Mouse (Mus musculus) midbrain, postnatal 0 days (tissue): Measurements from ENCODE around the gene Dbn1. TPM values are rescaled to one million over a fixed set of nuclear protein-coding genes. Genes with fewer than 3 reads are reported as not detected.

ENCODE experiments used
- ATAC-seq: fragments of 200-750 bp; cut with Nextera tagmentation; 2 replicates; pipeline ENCODE4 v1.8.0; 2017; ENCODE audit warnings: moderate number of reproducible peaks, mild to moderate bottlenecking, moderate TSS enrichment, moderate library complexity; ENCODE audit not compliant: low FRiP score
- DNase-seq: peaks from one replicate; pipeline ENCODE4 v3.0.0-alpha.2; 2015; ENCODE audit warnings: low spot score
- H3K27ac ChIP-seq: fragments of 300-500 bp; sonication (generic); 2 replicates; pipeline ENCODE4 v1.5.1; 2014; ENCODE audit warnings: low read depth, mild to moderate bottlenecking, low read length, mixed read lengths
- H3K27me3 ChIP-seq: fragments of 300-500 bp; sonication (generic); 2 replicates; pipeline ENCODE4 v1.6.1; 2014; ENCODE audit warnings: low read length, control low read depth, mixed read lengths; ENCODE audit not compliant: insufficient read depth
- H3K36me3 ChIP-seq: fragments of 300-500 bp; sonication (generic); 2 replicates; pipeline ENCODE4 v1.6.1; 2014; ENCODE audit warnings: low read length, control low read depth, mixed read lengths; ENCODE audit not compliant: insufficient read depth
- H3K4me1 ChIP-seq: fragments of 300-500 bp; sonication (generic); 2 replicates; pipeline ENCODE4 v1.6.1; 2014; ENCODE audit warnings: mild to moderate bottlenecking, control low read depth, antibody characterized with exemption, low read length, mixed read lengths; ENCODE audit not compliant: insufficient read depth
- H3K4me2 ChIP-seq: fragments of 300-500 bp; sonication (generic); 2 replicates; pipeline ENCODE4 v1.6.1; 2014; ENCODE audit warnings: low read depth, mild to moderate bottlenecking, low read length, mixed read lengths; ENCODE audit not compliant: poor library complexity, severe bottlenecking
- H3K4me3 ChIP-seq: fragments of 300-500 bp; sonication (generic); 2 replicates; pipeline ENCODE4 v1.5.1; 2014; ENCODE audit warnings: low read depth, mild to moderate bottlenecking, low read length, moderate library complexity
- H3K9ac ChIP-seq: fragments of 300-500 bp; sonication (generic); replicated peaks from 2 replicates; pipeline ENCODE4 v1.6.1; 2014; ENCODE audit warnings: mild to moderate bottlenecking, low read length, moderate library complexity, mixed read lengths; ENCODE audit not compliant: poor library complexity, severe bottlenecking
- H3K9me3 ChIP-seq: fragments of 300-500 bp; sonication (generic); 2 replicates; pipeline ENCODE4 v1.6.1; 2016; ENCODE audit warnings: low read length, control low read depth
- CTCF ChIP-seq: IDR thresholded peaks from 2 replicates; pipeline ENCODE4 v1.5.1; 2016; ENCODE audit warnings: antibody characterized with exemption, mild to moderate bottlenecking
- WGBS: fragments of 180-500 bp; shearing (Covaris S2); extraction: QIAGEN DNeasy Blood & Tissue Kit; methylation state at CpG from one replicate; pipeline ENCODE4 v1.1.7; 2014; 5-methylcytosine and 5-hydroxymethylcytosine counted together
- microRNA-seq: library from miRNA; unstranded; fragments of <30 nt; microRNA quantifications from one replicate; pipeline ENCODE4, GENCODE M21; 2016; ENCODE audit warnings: borderline number of aligned reads
- polyA plus RNA-seq: library from polyadenylated mRNA; unstranded; fragments of >200 nt; fragmentation: Nextera tagmentation; extraction: Ambion mirVana; gene quantifications from 2 replicates; pipeline ENCODE4 v1.2.1, GENCODE M21; 2015
- total RNA-seq: library from RNA; depleted of rRNA; stranded (reverse); fragments of >200 nt; gene quantifications from 2 replicates; pipeline ENCODE4 v1.2.3, GENCODE M21; 2014; rRNA removed

The Dbn1 gene
- total and polyA plus RNA-seq, 2 experiments from 2014 or later = 484 to 510 TPM

DNA sequence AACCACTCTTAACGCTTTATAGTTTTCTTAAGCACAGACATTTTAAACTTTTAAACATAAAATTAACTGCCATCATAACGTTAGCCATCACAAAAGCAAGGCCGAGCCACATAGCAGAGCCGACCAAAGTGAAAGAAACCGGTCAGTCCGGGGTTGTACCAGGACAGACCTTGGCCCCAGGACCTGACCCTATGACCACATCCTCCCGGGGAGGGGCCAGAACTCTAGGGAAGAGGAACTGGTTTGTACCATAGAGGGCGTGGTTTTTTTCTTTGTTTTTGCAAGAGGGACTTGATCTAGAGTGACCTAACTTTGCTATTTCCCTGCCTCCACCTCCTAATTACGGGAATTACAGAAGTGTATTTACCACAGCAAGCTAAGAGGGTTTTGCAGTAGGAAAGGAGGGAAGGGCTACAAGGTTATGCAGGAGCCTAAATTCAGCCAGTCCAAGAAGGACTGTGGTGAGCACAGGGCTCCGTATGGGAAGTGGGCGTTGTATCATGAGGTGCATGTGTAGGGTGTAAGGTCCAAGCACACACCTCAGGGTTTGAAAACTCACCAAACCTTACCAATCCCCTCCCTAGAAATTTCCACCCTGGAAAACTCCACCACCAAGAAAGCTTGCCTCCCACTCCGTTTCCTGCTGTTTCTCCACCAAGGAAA lies 58.6 kb downstream of the Dbn1 start:
- ATAC-seq (no peak), DNase-seq (no peak)
- Histone ChIP-seq H3K9me3 (no peaks in the 10 kb centered on the region), H3K9ac (no peak overlapping the region), H3K4me3 (no peak overlapping the region), H3K27me3 (no peaks in the 10 kb centered on the region), H3K36me3 (no peaks in the 10 kb centered on the region), H3K4me1 (no peaks in the 10 kb centered on the region), H3K4me2 (no peak overlapping the region), H3K27ac (no peak overlapping the region)
- no peak for TF ChIP-seq CTCF
- 75% methylated on average over 12 of the region's 12 CpGs for WGBS

DNA sequence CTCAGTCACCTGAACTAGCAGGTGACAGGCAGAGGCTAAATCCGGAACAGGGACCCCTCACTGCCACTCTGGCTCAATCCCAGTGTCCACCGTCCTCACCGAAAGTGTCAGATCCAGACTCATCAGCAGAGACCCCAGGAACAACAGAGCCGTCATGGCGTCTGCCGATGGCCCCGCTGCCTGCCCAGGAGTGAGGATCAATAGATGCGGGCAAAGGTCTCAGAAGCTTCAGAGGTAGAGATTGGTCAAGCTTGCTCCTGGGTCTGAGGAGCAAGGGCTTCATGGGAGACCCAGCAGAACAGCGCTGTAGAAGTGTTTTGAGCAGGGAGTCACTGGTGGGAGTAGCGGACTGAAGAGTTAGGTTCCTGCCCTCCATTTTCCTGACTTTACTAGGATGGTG lies 61.3 kb downstream of the Dbn1 start, which contains the start of gene F12:
Gene F12 (minus strand): TSS at position 181 of the 400 bp plus-strand sequence.
- DNase-seq = no peak
- Histone ChIP-seq H3K4me1 (peaks cover 2% of the 10 kb centered on the region; the same call in 1 of the 2 replicates), H3K27ac (no peak within 1 kb of the TSS), H3K27me3 (peaks cover 3% of the 10 kb centered on the region), H3K36me3 (no peaks in the 10 kb centered on the region), H3K4me3 (no peak within 1 kb of the TSS), H3K9ac (no peak within 1 kb of the TSS), H3K4me2 (no peak within 1 kb of the TSS), H3K9me3 (no peaks in the 10 kb centered on the region)
- WGBS = 91% methylated on average over 10 of the region's 10 CpGs
- TF ChIP-seq CTCF = no peak
- ATAC-seq = no peak

Small RNAs within 50 kb of the gene (microRNA-seq; reads per million reads assigned to microRNA genes)
- gene Mir6943 = not detected
- gene Mir6944 = 38.9 reads per million, percentile 35 among the genes with 10 or more reads in this experiment
- gene Mir6945 = 4.7 reads per million, percentile 10 among the genes with 10 or more reads in this experiment

Other genes starting within 250 kb of the Dbn1 start
- gene Prelid1, start 167.6 kb downstream of the Dbn1 start, total RNA-seq = 208 and 210 TPM in 2 replicates
- 318 and 326 TPM in 2 replicates for gene Prelid1, start 167.6 kb downstream of the Dbn1 start, polyA plus RNA-seq
- gene Rab24, start 166.2 kb downstream of the Dbn1 start, total RNA-seq = 70.0 and 88.1 TPM in 2 replicates
- 83.2 and 84.2 TPM in 2 replicates for gene Rab24, start 166.2 kb downstream of the Dbn1 start, polyA plus RNA-seq
- 6.6 and 7.2 TPM in 2 replicates for gene Mxd3, start 158.3 kb downstream of the Dbn1 start, total RNA-seq
- 3.5 and 3.6 TPM in 2 replicates for gene Mxd3, start 158.3 kb downstream of the Dbn1 start, polyA plus RNA-seq
- gene Lman2, start 125.3 kb downstream of the Dbn1 start, total RNA-seq = 55.7 and 55.9 TPM in 2 replicates
- gene Lman2, start 125.3 kb downstream of the Dbn1 start, polyA plus RNA-seq = 32.8 and 35.0 TPM in 2 replicates
- gene Rgs14, start 118.4 kb downstream of the Dbn1 start, total RNA-seq = 0.44 and 1.1 TPM in 2 replicates
- 1.3 and 1.5 TPM in 2 replicates for gene Rgs14, start 118.4 kb downstream of the Dbn1 start, polyA plus RNA-seq
- gene Slc34a1, start 89.9 kb downstream of the Dbn1 start, total RNA-seq = not detected in 2 replicates
- 0.04 TPM in 1 of 2 replicates, not detected in the other for gene Slc34a1, start 89.9 kb downstream of the Dbn1 start, polyA plus RNA-seq
- gene Pfn3, start 72.9 kb downstream of the Dbn1 start, total RNA-seq = 0.71 TPM in 1 of 2 replicates, not detected in the other
- gene Pfn3, start 72.9 kb downstream of the Dbn1 start, polyA plus RNA-seq = 1.5 and 1.6 TPM in 2 replicates
- not detected in 2 replicates for gene F12, start 61.3 kb downstream of the Dbn1 start, total RNA-seq
- gene F12, start 61.3 kb downstream of the Dbn1 start, polyA plus RNA-seq = 0.43 and 0.49 TPM in 2 replicates
- gene Grk6, start 43.0 kb downstream of the Dbn1 start, total RNA-seq = 70.4 and 71.9 TPM in 2 replicates
- 35.5 and 35.8 TPM in 2 replicates for gene Grk6, start 43.0 kb downstream of the Dbn1 start, polyA plus RNA-seq
- gene Prr7, start 23.8 kb downstream of the Dbn1 start, total RNA-seq = 101 and 131 TPM in 2 replicates
- 6.6 and 8.1 TPM in 2 replicates for gene Prr7, start 23.8 kb downstream of the Dbn1 start, polyA plus RNA-seq
- gene Pdlim7, start 25.6 kb upstream of the Dbn1 start, total RNA-seq = 32.3 and 41.3 TPM in 2 replicates
- gene Pdlim7, start 25.6 kb upstream of the Dbn1 start, polyA plus RNA-seq = 153 and 171 TPM in 2 replicates
- gene Dok3, start 41.2 kb upstream of the Dbn1 start, total RNA-seq = 3.0 and 4.5 TPM in 2 replicates
- 1.4 and 1.6 TPM in 2 replicates for gene Dok3, start 41.2 kb upstream of the Dbn1 start, polyA plus RNA-seq
- 51.9 and 58.9 TPM in 2 replicates for gene Ddx41, start 48.5 kb upstream of the Dbn1 start, total RNA-seq
- gene Ddx41, start 48.5 kb upstream of the Dbn1 start, polyA plus RNA-seq = 45.4 and 49.1 TPM in 2 replicates
- 73.9 and 90.6 TPM in 2 replicates for gene Fam193b, start 83.0 kb upstream of the Dbn1 start, total RNA-seq
- gene Fam193b, start 83.0 kb upstream of the Dbn1 start, polyA plus RNA-seq = 42.7 and 43.5 TPM in 2 replicates
- 57.6 and 62.5 TPM in 2 replicates for gene Tmed9, start 85.6 kb upstream of the Dbn1 start, total RNA-seq
- gene Tmed9, start 85.6 kb upstream of the Dbn1 start, polyA plus RNA-seq = 101 and 102 TPM in 2 replicates
- gene B4galt7, start 111.8 kb upstream of the Dbn1 start, total RNA-seq = 62.6 and 67.7 TPM in 2 replicates
- gene B4galt7, start 111.8 kb upstream of the Dbn1 start, polyA plus RNA-seq = 50.1 and 55.1 TPM in 2 replicates
- 90.6 and 101 TPM in 2 replicates for gene Caml, start 134.9 kb upstream of the Dbn1 start, total RNA-seq
- 113 and 114 TPM in 2 replicates for gene Caml, start 134.9 kb upstream of the Dbn1 start, polyA plus RNA-seq
- 22.3 and 29.8 TPM in 2 replicates for gene Ddx46, start 146.9 kb upstream of the Dbn1 start, total RNA-seq
- gene Ddx46, start 146.9 kb upstream of the Dbn1 start, polyA plus RNA-seq = 20.4 and 21.9 TPM in 2 replicates
- 164 and 177 TPM in 2 replicates for gene B230219D22Rik, start 205.0 kb upstream of the Dbn1 start, total RNA-seq
- 58.4 and 62.8 TPM in 2 replicates for gene B230219D22Rik, start 205.0 kb upstream of the Dbn1 start, polyA plus RNA-seq
- gene Txndc15, start 226.5 kb upstream of the Dbn1 start, total RNA-seq = 93.4 and 108 TPM in 2 replicates
- 137 and 142 TPM in 2 replicates for gene Txndc15, start 226.5 kb upstream of the Dbn1 start, polyA plus RNA-seq
- gene Pcbd2, start 239.3 kb upstream of the Dbn1 start, total RNA-seq = 7.2 and 8.6 TPM in 2 replicates
- 28.2 and 30.6 TPM in 2 replicates for gene Pcbd2, start 239.3 kb upstream of the Dbn1 start, polyA plus RNA-seq